Mouse (Mus musculus): ENCODE measurements around the gene Ppm1f. TPM values are rescaled to one million over a fixed set of nuclear protein-coding genes. Genes with fewer than 3 reads are reported as not detected.

Ppm1f gene
- polyA plus RNA-seq, 1 experiment from 2014 or later, result 28.2 TPM

Other genes with a start within 250 kb of the Ppm1f start
- gene Olfr19, start 220.1 kb upstream of the Ppm1f start, polyA plus RNA-seq (2015; fragmentation: Nextera tagmentation; extraction: Ambion mirVana), result not detected in 2 replicates
- 14.4 and 17.7 TPM in 2 replicates for gene Spag6l, start 67.0 kb upstream of the Ppm1f start, polyA plus RNA-seq (2015; fragmentation: Nextera tagmentation; extraction: Ambion mirVana)
- 0.14 TPM in 1 of 2 replicates, not detected in the other for gene Igll1, start 32.5 kb upstream of the Ppm1f start, polyA plus RNA-seq (2015; fragmentation: Nextera tagmentation; extraction: Ambion mirVana)
- 71.0 and 72.8 TPM in 2 replicates for gene Top3b, start 25.7 kb upstream of the Ppm1f start, polyA plus RNA-seq (2015; fragmentation: Nextera tagmentation; extraction: Ambion mirVana)
- gene Vpreb1, start 25.6 kb upstream of the Ppm1f start, polyA plus RNA-seq (2015; fragmentation: Nextera tagmentation; extraction: Ambion mirVana), result 1.7 and 2.3 TPM in 2 replicates
- gene Mapk1, start 86.9 kb downstream of the Ppm1f start, polyA plus RNA-seq (2015; fragmentation: Nextera tagmentation; extraction: Ambion mirVana), result 166 and 169 TPM in 2 replicates
- 119 and 132 TPM in 2 replicates for gene Ypel1, start 173.2 kb downstream of the Ppm1f start, polyA plus RNA-seq (2015; fragmentation: Nextera tagmentation; extraction: Ambion mirVana)
- 153 and 154 TPM in 2 replicates for gene Ppil2, start 214.8 kb downstream of the Ppm1f start, polyA plus RNA-seq (2015; fragmentation: Nextera tagmentation; extraction: Ambion mirVana)
- gene 2610318N02Rik, start 228.7 kb downstream of the Ppm1f start, polyA plus RNA-seq (2015; fragmentation: Nextera tagmentation; extraction: Ambion mirVana), result 22.4 and 30.0 TPM in 2 replicates
- 37.8 and 43.4 TPM in 2 replicates for gene Sdf2l1, start 235.9 kb downstream of the Ppm1f start, polyA plus RNA-seq (2015; fragmentation: Nextera tagmentation; extraction: Ambion mirVana)
- 32.9 and 34.0 TPM in 2 replicates for gene Ydjc, start 248.2 kb downstream of the Ppm1f start, polyA plus RNA-seq (2015; fragmentation: Nextera tagmentation; extraction: Ambion mirVana)